Mouse (Mus musculus): Measurements from ENCODE around the gene Cep162. TPM values are rescaled to one million over a fixed set of nuclear protein-coding genes. Genes with fewer than 3 reads are reported as not detected.
A peak's percentile ranks its signal among the peaks of the same experiment; 100 is the strongest.

Gene Cep162
- 11.1 and 11.2 TPM in 2 replicates for polyA plus RNA-seq (2016; fragmentation: Nextera tagmentation; extraction: Ambion mirVana)

- no peaks in the 10 kb centered on the region for H3K27me3 ChIP-seq (ENCODE audit: low read depth, poor library complexity, severe bottlenecking)
- H3K4me3 ChIP-seq: peak within 1 kb of the TSS; percentile 73
- H3K36me3 ChIP-seq: peaks cover 8% of the 10 kb centered on the region
- WGBS: under 1% methylated on average over 41 of the region's 41 CpGs
- H3K4me1 ChIP-seq: peaks cover 10% of the 10 kb centered on the region
- peak within 1 kb of the TSS; percentile 88 for H3K27ac ChIP-seq (replicated peaks)
- DNase-seq (ENCODE audit: low spot score): peak; percentile 91
- no peaks in the 10 kb centered on the region for H3K9me3 ChIP-seq (replicated peaks)
Measured at GRCm38 (mm10) chr9:87254903-87255695, at the start of gene Cep162. Cep162 (minus strand) TSS chr9:87255536.

- Histone ChIP-seq H3K4me3 (no peak overlapping the region), H3K9me3 (replicated peaks) (no peaks in the 10 kb centered on the region), H3K27me3 (ENCODE audit: low read depth, poor library complexity, severe bottlenecking) (no peaks in the 10 kb centered on the region), H3K36me3 (no peaks in the 10 kb centered on the region), H3K4me1 (no peaks in the 10 kb centered on the region), H3K27ac (replicated peaks) (no peak overlapping the region)
- DNase-seq (ENCODE audit: low spot score): peak; percentile 19
Measured at GRCm38 (mm10) chr9:87303196-87303595, 47.9 kb upstream of the Cep162 start.

- H3K4me3 ChIP-seq: no peak overlapping the region
- H3K4me1 ChIP-seq: no peaks in the 10 kb centered on the region
- no peaks in the 10 kb centered on the region for H3K27me3 ChIP-seq (ENCODE audit: low read depth, poor library complexity, severe bottlenecking)
- whole genome bisulfite sequencing: 71% methylated on average over 12 of the region's 12 CpGs
- no peaks in the 10 kb centered on the region for H3K36me3 ChIP-seq
- DNase-seq (ENCODE audit: low spot score): no peak
- H3K9me3 ChIP-seq (replicated peaks): no peaks in the 10 kb centered on the region
- H3K27ac ChIP-seq (replicated peaks): no peak overlapping the region
Measured at GRCm38 (mm10) chr9:87298900-87299299, 43.6 kb upstream of the Cep162 start.

- H3K36me3 ChIP-seq: no peaks in the 10 kb centered on the region
- H3K4me1 ChIP-seq: no peaks in the 10 kb centered on the region
- H3K27ac ChIP-seq (replicated peaks): no peak overlapping the region
- no peaks in the 10 kb centered on the region for H3K9me3 ChIP-seq (replicated peaks)
- DNase-seq (ENCODE audit: low spot score): no peak
- no peak overlapping the region for H3K4me3 ChIP-seq
- H3K27me3 ChIP-seq (ENCODE audit: low read depth, poor library complexity, severe bottlenecking): no peaks in the 10 kb centered on the region
- 88% methylated on average over 1 of the region's 1 CpGs for WGBS
Measured at GRCm38 (mm10) chr9:87297522-87297921, 42.2 kb upstream of the Cep162 start.

- H3K27ac ChIP-seq (replicated peaks): peak overlapping the region; percentile 88
- H3K36me3 ChIP-seq: peaks cover 3% of the 10 kb centered on the region
- peaks cover 10% of the 10 kb centered on the region for H3K4me1 ChIP-seq
- H3K9me3 ChIP-seq (replicated peaks): no peaks in the 10 kb centered on the region
- peak overlapping the region; percentile 73 for H3K4me3 ChIP-seq
- DNase-seq (ENCODE audit: low spot score): no peak
- WGBS: 17% methylated on average over 6 of the region's 6 CpGs
- H3K27me3 ChIP-seq (ENCODE audit: low read depth, poor library complexity, severe bottlenecking): no peaks in the 10 kb centered on the region
Measured at GRCm38 (mm10) chr9:87255696-87256030, 327 bp upstream of the Cep162 start.

GRCm38 (mm10) chr9:87248118-87248517 is 7.2 kb downstream of the Cep162 start:
- Histone ChIP-seq H3K4me1 (no peaks in the 10 kb centered on the region), H3K27ac (replicated peaks) (no peak overlapping the region), H3K4me3 (no peak overlapping the region), H3K27me3 (ENCODE audit: low read depth, poor library complexity, severe bottlenecking) (no peaks in the 10 kb centered on the region), H3K36me3 (peaks cover 63% of the 10 kb centered on the region), H3K9me3 (replicated peaks) (no peaks in the 10 kb centered on the region)
- WGBS: 73% methylated on average over 3 of the region's 3 CpGs
- DNase-seq (ENCODE audit: low spot score): no peak

GRCm38 (mm10) chr9:87247678-87248077 is 7.7 kb downstream of the Cep162 start:
- Histone ChIP-seq H3K4me3 (no peak overlapping the region), H3K4me1 (no peaks in the 10 kb centered on the region), H3K36me3 (peaks cover 67% of the 10 kb centered on the region), H3K27me3 (ENCODE audit: low read depth, poor library complexity, severe bottlenecking) (no peaks in the 10 kb centered on the region), H3K27ac (replicated peaks) (no peak overlapping the region), H3K9me3 (replicated peaks) (no peaks in the 10 kb centered on the region)
- 88% methylated on average over 1 of the region's 1 CpGs for WGBS
- no peak for DNase-seq (ENCODE audit: low spot score)

GRCm38 (mm10) chr9:87213204-87213603 is 42.1 kb downstream of the Cep162 start:
- no peaks in the 10 kb centered on the region for H3K27me3 ChIP-seq (ENCODE audit: low read depth, poor library complexity, severe bottlenecking)
- H3K4me1 ChIP-seq: no peaks in the 10 kb centered on the region
- DNase-seq (ENCODE audit: low spot score): no peak
- H3K9me3 ChIP-seq (replicated peaks): no peaks in the 10 kb centered on the region
- H3K27ac ChIP-seq (replicated peaks): no peak overlapping the region
- no peak overlapping the region for H3K4me3 ChIP-seq
- WGBS: 89% methylated on average over 4 of the region's 4 CpGs
- H3K36me3 ChIP-seq: peaks cover 89% of the 10 kb centered on the region

- WGBS: 91% methylated on average over 9 of the region's 9 CpGs
Measured at GRCm38 (mm10) chr9:87210830-87211339, 44.5 kb downstream of the Cep162 start.

GRCm38 (mm10) chr9:87202431-87202830 is 52.9 kb downstream of the Cep162 start:
- H3K4me1 ChIP-seq: no peaks in the 10 kb centered on the region
- H3K27ac ChIP-seq (replicated peaks): no peak overlapping the region
- no peak for DNase-seq (ENCODE audit: low spot score)
- 91% methylated on average over 6 of the region's 6 CpGs for WGBS
- peaks cover 93% of the 10 kb centered on the region for H3K36me3 ChIP-seq
- H3K9me3 ChIP-seq (replicated peaks): no peaks in the 10 kb centered on the region
- H3K27me3 ChIP-seq (ENCODE audit: low read depth, poor library complexity, severe bottlenecking): no peaks in the 10 kb centered on the region
- no peak overlapping the region for H3K4me3 ChIP-seq

More at GRCm38 (mm10) chr9:87210830-87211339, 44.5 kb downstream of the Cep162 start:
- DNase-seq (ENCODE audit: low spot score): no peak
- Histone ChIP-seq H3K4me1 (no peaks in the 10 kb centered on the region), H3K27ac (replicated peaks) (no peak overlapping the region), H3K27me3 (ENCODE audit: low read depth, poor library complexity, severe bottlenecking) (no peaks in the 10 kb centered on the region), H3K36me3 (peaks cover 93% of the 10 kb centered on the region), H3K9me3 (replicated peaks) (no peaks in the 10 kb centered on the region), H3K4me3 (no peak overlapping the region)

- Histone ChIP-seq H3K9me3 (replicated peaks) (no peaks in the 10 kb centered on the region), H3K27me3 (ENCODE audit: low read depth, poor library complexity, severe bottlenecking) (no peaks in the 10 kb centered on the region), H3K4me1 (no peaks in the 10 kb centered on the region), H3K4me3 (no peak overlapping the region), H3K27ac (replicated peaks) (no peak overlapping the region), H3K36me3 (peaks cover 89% of the 10 kb centered on the region)
- 92% methylated on average over 4 of the region's 4 CpGs for WGBS
- no peak for DNase-seq (ENCODE audit: low spot score)
Measured at GRCm38 (mm10) chr9:87200919-87201318, 54.4 kb downstream of the Cep162 start.

- Histone ChIP-seq H3K9me3 (replicated peaks) (no peaks in the 10 kb centered on the region), H3K27me3 (ENCODE audit: low read depth, poor library complexity, severe bottlenecking) (no peaks in the 10 kb centered on the region), H3K36me3 (peaks cover 87% of the 10 kb centered on the region), H3K27ac (replicated peaks) (no peak overlapping the region), H3K4me3 (no peak overlapping the region), H3K4me1 (no peaks in the 10 kb centered on the region)
- 94% methylated on average over 5 of the region's 5 CpGs for WGBS
- DNase-seq (ENCODE audit: low spot score): no peak
Measured at GRCm38 (mm10) chr9:87200426-87200825, 54.9 kb downstream of the Cep162 start.

GRCm38 (mm10) chr9:87198036-87198435 is 57.3 kb downstream of the Cep162 start:
- H3K27ac ChIP-seq (replicated peaks): no peak overlapping the region
- H3K4me3 ChIP-seq: no peak overlapping the region
- no peaks in the 10 kb centered on the region for H3K4me1 ChIP-seq
- no peaks in the 10 kb centered on the region for H3K9me3 ChIP-seq (replicated peaks)
- H3K27me3 ChIP-seq (ENCODE audit: low read depth, poor library complexity, severe bottlenecking): no peaks in the 10 kb centered on the region
- peaks cover 85% of the 10 kb centered on the region for H3K36me3 ChIP-seq
- DNase-seq (ENCODE audit: low spot score): no peak
- WGBS: 89% methylated on average over 6 of the region's 6 CpGs
